Mouse (Mus musculus) ovary, postnatal 10 days (tissue): ENCODE data around the gene Tnfrsf12a.

Source experiments
- DNase-seq: peaks from one replicate; pipeline ENCODE4 v3.0.0; 2022; ENCODE audit warnings: low spot score

The Tnfrsf12a gene

DNA sequence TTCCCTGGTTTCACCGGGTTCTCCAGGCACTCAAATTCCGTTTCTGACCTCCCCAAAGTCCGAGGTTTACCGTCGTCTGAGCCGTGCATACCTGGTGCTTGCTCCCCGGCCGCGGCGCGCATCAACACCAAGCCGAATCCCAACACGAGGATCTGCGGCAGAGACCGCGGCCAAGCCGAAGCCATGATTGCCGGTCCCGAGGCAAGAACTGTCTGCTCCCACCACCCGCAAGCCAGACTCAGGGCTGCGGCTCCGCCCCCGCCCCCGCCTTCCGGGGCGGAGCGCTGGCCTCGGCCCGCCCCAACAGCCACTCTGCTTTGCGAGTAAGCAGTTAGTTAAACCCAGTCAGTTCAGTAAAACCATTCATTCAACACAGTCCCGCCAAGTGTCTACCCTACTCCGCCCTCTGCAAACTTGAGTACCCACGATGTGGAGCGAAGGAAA is at the start of gene Tnfrsf12a:
TSS of gene Tnfrsf12a (minus strand) at position 233 of the 444 bp plus-strand sequence.
- peak; percentile 56 for DNase-seq

DNA sequence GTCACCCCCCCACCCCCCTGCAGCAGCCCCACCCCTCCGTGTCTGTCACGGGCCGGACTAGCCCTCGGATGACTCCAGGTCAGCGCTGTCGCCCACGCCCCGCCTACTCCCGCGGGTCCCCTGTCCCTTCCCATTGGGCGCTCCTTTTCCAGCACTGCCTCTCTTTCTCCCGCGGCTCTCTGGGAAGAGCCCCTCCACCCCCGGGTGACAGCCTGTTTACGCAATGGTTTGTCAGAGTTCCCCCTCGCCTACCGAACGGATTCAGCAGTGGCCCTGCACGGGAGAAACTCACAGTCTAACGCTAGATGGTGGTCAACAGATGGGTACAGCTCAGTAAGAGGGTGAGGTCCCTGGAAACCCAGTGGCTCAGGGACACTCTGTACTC is 49.5 kb upstream of the Tnfrsf12a start:
- DNase-seq, result peak; percentile 38

DNA sequence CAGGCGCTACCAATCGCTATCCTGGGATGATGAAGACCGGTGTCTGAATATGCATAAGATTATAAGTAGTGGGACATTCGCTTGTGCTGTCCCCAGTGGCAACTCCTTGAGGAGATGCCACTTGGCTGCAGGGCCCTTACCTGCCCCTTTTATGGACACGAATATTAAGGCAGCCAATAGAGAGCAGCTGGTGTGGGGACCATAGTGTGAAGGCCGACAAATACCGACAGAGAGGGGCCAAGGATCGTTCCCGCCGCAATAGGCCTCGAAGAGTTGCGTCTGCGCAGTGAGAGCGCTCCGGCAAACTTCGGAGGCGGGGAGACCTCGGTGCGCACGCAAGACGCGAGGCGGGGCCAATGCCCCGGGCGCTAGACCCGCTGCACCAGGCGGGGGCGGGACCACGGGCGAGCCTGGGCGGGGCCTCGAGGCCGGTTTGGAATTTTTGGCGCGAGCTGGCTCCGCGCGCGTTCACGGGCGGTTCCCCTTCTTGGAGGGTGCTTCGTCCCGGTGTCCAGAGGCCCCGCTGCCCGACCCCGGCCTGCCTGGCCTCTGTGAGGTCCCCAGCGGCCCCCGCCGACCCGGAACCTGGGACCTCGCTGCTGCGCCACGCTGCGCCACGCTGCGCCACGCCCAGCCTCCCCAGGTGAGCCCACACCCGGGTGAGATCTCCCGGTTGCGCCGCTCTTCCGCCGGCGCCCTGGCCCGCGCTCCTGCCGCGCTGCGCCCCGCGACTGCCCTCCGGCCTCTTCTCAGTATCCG is 48.9 kb upstream of the Tnfrsf12a start, which contains the start of gene Pkmyt1:
TSS of gene Pkmyt1 (plus strand) at position 338 of the 759 bp plus-strand sequence.
- peak; percentile 94 for DNase-seq

DNA sequence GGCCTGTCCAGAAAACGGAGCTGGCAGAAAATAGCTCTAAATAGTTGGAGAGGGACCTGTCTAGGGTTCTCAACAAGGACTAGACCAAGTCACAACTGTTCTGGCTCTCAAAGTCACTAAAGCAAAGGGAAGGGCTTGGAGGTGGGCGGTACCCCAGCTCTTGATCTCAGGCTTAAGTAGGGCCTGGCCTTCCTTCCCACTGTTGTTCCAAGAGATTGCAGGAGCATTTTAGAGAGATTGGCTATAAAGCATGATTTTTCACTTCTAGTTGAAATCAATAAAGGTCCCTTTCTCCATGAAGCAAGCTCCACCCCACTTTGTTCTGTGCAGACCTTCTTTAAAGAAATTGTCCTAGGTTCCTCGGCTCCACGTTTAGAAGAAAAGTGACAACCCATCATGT is 48.2 kb upstream of the Tnfrsf12a start:
- DNase-seq, result no peak

DNA sequence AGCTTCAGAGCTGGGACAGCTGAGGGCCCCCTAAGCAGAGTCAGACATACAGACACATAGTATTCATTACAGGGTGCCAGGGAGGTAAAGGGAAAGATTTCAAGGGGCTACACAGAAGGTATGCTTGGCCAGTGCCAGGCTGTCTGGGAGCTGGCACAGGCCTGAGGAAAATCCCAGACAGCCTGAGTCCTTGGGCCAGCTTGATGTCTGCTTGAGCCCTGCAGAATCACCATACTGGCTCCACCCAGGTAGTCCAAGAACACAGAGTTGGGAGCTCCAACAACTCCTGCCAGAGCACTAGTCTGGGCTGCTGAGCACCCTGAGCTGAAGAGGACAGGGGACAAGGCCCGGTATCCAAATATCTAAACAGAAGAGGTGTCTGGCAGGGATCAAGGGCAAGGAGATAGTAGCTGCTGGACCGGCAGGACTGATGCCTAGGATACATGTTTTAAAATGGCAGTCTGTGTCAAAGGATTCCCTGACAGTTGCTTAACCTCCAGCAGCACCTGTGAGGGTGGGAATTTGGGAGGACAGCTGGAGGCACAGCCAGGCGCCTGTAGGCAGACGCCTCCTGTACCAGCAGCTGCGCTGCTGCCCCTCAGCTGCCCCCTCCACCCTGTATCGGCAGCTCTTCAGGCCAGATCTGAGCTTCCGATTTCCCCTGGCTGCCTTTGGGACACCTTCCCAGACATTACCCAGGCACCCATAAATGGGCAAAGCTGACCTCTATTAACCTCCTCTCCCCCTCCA is 45.3 kb upstream of the Tnfrsf12a start, which contains the start of gene 1520401A03Rik:
TSS of gene 1520401A03Rik (minus strand) at position 408 of the 750 bp plus-strand sequence.
- no peak for DNase-seq

DNA sequence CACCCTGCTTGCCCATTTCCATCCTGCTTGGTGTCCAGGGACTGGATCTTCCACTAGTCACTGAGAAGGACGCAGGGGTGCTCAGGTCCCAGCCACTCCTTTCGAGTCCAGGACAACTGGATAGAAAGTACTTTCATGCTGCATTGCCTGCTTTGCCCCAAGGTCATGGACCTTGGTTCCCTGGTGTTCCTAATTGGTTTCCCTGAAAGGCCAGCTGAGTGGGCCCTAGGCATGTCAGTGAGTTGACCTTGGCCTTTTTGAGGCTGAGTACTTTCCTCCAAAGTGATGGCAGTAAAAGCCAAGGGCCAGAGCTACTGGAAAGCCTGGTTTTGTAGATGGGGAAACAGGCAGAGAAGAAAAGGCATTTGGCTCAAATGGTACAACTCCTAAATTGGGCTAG is 44.6 kb upstream of the Tnfrsf12a start:
- no peak for DNase-seq

DNA sequence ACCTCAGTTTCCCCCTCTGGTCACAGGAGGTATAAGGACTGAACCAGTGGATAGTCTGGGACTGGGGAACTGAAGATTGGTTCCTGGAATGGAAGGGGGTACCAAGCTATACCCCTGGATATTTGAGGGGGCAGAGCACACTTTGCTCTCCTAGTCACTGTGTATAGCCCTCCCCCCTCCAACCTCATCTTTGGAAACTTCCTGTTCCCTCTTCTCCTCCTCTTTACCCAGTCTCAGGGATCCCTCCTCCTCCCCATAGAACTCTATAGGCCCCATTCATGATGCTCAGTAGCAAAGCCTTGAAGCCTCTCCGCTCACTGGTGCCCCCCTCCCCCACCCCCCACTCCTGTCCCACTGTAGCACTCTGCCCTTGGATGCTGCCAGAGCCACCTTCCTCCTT is 42.2 kb upstream of the Tnfrsf12a start:
- DNase-seq, result no peak

DNA sequence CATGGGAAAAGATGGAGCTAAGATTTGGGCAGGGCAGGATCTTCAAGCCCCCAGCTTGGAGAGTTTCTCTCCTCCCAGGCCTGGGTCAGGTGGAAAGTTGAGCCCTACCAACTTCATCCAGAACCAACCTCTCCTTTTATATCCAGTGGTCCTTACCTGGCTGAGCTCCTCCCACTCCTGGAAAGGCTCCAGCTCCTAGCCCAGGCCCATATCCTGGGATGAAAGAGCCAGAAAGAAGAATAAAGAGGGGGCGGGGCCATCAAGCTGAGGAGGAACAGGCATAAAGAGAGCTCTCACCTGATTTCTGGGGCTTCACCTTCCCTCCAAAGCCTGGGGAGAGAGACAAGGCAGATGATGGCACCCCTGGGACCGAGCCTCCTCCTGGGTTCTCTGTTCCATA is 39.7 kb upstream of the Tnfrsf12a start:
- DNase-seq, result no peak

DNA sequence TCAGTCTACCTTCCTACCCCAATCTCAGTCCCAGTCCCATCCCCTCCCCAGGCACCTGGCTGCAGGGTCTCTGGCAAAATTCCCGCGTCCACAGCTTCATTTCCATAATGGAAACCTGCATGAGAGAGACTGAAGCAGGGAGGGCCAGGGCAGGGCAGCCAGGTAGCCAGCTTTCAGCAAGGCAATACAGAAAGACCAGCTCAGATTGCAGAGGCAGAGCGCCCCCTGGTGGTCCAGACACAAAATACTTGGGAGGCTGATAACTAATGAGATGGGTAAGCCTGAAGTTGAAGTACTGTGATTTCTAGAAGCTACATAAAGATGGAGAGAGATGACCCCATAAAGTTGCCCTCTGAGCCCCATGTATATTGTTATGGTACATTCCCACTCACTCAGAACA is 28.9 kb upstream of the Tnfrsf12a start:
- DNase-seq, result peak; percentile 35

DNA sequence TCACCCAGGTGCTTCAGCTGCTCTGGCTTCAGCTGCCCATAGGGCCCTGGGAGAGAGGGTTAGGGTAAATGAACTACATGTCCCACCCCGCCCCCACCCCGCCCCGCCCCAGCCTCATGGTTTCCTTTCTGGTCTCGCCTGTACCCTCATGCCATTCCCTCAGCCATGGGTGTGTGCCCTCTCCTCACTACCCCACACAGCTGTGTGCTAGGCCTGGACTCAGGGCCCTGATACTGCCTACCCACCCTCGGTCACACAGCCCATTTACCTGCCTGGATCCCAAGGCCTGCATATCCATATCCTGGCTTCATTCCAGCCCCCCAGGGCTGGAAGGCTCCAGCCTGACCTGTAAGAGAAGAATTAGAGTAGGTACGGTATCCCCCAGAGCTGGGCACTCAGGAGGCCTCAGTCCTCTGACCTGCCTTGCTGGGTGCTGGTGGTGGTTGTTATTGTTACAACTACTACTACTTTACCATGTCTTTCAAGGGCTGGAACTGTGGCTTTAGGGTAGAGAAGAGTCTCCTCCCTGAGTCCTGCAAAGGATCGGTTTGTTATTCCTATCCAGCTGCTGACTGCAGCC is 28.3 kb upstream of the Tnfrsf12a start:
- no peak for DNase-seq

DNA sequence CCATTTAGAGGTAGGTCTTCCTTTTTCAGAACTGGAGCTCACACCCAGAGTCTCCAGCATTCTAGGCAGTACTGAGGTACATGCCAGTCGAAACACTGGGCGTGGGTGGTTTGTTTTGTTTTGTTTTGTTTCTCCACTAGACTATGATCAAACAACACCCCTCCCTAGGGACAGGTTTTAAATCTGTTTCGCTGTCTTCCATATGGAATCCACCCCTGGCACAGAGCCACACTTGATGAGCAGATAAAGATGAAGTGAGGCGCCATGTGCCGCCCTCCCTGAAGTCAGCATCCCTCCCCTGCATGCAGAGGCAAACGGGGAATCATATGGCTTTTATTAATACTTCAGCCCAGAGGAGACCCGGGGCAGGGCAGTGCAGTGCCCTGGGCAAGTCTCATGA is 27.5 kb upstream of the Tnfrsf12a start:
- DNase-seq, result no peak

DNA sequence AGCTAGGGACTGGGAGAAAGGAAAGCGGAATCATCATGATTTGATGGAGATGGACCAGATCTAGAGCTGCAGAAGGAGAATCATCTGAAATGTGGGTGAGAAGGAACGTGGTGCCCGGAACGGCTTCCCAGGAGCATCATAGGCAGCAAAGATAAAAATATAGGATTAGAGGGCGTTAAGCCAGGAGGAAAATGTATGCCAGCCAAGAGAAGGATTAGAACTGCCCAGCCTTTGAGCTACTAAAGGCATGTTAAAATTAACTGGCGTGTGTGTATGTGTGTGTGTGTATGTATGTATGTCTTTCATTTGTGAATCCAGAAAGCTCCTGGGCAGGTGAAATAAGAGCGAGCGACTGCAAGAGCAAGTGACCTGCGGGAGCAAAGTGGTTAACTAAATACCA is 26.0 kb upstream of the Tnfrsf12a start:
- DNase-seq, result no peak

DNA sequence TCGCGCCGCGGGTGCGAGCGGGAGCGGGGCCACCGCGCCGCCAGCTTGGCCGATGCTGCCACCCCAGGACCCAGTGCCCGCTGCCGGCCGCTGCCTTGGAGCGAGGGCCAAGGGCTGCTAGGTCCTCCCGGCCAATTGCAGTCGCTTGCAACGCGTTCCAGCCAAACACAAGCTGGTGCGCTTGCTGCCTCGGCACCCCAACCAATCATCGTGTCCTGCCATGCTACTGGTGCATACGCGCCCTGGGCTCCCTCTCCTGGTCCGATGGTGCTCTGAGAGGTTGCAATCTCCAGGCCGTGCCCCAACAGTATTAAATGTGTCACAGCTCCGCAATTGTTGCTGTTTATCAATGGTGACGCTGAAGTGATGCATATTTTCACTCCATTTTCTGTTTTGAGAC is 22.8 kb upstream of the Tnfrsf12a start:
- DNase-seq, result peak; percentile 60

DNA sequence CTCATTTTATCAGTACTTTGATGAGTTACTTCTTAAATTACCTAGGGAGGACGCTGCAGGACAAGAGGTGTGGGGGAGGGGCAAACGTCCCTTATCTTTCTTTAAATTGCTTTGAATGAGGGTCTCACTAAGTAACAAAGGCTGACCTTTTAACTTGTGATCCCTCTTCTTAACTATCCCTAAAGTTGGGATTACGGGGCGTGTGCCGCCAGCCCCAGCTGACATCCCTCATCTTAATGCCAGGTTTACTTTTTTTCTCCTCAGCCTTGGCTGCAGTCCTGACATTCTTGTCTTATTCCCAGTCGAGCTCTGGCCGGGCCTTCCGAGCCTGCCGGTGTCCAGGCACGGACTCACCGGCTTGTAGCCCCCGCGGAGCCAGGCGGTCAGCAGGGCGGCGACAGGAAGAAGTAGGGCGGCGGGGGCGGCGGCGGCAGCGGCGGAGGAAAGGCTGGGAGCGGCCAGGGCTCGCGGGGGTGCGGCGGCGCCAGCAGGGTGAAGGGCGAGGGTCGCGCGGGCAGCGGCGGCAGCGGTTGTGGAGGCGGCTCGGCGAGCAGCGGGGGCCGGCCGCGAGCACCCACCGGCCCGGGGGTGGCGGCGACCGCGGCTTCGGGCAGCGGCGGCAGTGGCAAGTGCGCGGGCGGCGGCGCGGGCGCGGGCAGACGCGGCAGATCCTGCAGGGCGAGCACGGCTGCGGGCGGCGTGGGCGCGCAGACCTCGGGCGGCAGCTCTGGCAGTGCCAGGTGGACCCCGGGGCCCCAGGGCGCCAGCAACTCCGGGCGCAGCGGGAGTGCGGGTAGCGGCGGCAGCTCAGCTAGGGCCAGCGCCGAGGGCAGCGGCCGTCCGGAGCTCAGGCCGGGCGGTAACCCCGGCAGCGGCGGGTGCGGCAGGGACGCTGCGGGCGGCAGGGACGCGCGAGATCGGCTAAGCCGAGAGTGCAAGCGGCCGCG is 22.1 kb upstream of the Tnfrsf12a start:
- no peak for DNase-seq

DNA sequence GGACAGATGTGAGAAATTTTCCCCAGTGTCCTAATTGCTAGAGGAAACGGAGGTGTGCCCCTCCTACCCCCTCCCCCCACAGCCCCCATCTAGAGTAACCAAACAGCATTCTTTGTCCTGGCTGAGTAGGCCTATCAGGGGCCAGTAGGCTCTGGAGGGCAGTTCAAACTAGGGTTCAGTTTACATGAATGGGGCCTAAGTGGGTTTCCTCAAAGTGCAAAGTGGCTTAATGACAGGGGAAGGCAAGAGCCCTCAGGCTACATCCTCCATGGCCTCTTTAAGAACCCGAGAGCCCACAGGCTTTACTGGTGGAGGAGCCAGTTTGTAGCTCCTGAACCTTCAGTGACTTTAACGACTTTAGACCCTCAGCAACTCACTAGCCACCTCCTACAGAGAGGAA is 18.5 kb upstream of the Tnfrsf12a start:
- DNase-seq, result no peak

DNA sequence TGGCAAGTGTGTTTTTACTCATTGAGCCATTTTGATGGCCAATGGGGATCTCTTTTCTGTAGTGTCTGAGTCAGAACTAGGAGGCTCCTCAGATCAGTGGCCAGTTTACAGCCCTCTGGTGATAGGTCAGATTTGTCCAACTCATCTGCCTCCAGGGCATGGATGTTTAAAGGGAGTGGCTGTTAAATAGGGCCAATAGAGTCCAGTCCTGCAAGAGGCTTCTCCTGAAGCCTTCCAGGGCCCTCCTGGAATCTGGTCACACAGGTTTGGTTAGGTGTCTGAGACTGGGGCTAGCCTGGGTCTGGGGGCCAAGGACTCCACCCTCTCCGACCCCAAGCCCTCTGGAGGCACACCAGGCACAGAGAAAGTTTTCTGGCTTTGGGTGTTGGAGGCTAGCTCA is 17.2 kb upstream of the Tnfrsf12a start:
- DNase-seq, result no peak

DNA sequence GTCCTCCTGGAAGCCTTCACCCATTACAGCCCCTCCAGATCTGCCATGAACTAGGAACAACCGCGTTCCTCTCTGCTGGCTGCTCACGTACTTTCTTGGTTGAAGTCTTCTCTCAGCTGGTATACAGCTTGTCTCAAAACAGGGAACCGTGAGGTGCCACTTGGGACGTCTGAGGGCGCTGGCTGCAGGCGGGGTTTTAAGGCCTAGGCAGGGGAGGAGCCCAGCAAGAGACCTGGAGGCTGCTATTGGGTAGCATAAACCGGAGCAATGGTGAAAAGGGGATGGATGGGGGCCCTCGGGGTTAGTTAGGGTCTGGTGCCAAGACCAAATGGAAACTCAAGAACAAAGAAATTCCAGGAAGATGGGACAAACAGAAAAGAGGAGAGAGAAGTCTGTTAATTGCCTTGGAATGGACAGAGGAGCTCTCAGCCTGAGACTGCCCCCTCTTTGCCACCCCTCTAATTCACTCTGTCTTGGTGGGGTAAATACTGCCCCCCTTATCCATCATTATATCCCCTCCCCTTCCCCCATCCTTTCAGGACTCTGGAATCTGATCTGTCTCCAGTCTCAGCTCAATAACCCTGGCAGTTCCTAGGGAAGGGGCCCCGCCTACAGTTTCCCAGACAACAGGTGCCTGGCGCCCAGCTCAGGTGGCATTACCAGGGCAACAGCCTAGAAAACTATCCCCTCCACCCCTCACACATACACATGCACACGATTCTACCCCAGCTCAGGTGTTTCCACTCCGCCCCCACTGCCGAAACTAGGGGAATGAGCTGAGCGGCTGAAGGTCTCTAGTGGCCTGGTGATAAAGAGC is 6.8 kb upstream of the Tnfrsf12a start, which contains the start of gene Cldn9:
TSS of gene Cldn9 (minus strand) at position 171 of the 817 bp plus-strand sequence.
- DNase-seq, result no peak

DNA sequence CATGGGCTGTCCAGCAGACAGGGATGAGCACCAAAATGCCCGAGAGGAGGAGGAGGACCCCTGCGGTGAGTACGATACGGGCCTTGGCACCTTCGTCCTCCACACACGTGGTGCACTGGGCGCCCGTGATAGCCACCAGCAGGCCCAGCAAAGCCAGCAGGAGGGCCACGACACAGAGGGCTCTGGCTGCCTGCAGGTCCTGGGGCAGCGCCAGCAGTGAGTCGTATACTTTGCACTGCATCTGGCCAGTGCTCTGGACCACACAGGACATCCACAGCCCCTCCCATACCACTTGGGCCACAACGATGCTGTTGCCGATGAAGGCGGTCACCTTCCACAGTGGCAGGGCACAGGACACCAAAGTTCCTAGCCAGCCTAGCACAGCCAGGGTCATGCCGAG is 6.0 kb upstream of the Tnfrsf12a start:
- no peak for DNase-seq

DNA sequence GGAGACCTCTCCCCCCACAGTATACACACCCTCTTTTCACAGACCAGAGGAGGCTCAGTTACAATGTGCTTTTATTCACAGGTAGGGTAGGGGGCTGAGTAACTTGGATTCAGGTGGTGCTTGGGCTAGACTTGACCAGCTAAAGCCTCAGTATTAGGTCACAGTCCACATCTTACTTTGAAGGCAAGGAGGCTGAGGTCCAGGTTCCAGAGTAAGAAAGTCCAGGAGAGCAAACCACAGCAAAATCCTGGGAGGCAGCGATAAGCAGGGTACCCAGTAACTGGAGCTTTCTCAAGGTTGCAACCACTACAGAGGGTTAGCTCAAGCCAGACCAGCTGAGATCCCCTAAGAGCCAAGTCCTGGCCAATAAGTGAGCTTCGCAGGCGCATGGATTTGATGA is 5.3 kb upstream of the Tnfrsf12a start:
- no peak for DNase-seq

DNA sequence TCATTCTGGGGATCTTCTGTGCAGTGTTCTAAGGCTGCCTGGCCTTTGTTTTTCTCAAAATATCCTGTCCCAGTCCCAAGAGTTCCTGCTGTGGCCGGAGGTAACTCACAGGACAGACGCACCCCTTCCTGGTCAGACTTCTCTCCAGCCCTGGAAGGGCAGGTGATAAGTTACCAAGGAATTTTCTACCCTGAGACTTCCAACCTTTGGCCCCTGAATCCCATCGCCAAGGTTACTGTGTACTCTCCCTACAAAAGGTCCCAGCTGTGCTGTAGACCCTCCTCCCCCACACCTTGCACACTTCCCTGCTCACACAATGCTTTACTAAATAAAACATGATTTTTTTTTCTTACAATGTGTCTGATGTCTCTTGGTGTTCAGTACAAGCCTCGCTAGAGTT is 4.8 kb upstream of the Tnfrsf12a start:
- DNase-seq, result no peak

DNA sequence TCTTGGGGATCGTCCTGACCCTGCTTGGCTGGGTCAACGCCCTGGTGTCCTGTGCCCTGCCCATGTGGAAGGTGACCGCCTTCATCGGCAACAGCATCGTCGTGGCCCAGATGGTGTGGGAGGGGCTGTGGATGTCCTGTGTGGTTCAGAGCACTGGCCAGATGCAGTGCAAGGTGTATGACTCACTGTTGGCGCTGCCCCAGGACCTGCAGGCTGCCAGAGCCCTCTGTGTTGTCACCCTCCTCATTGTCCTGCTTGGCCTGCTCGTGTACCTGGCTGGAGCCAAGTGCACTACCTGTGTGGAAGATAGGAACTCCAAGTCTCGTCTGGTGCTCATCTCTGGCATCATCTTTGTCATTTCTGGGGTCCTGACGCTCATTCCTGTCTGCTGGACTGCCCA is 3.8 kb upstream of the Tnfrsf12a start:
- DNase-seq, result no peak
